Mouse (Mus musculus): Measurements from ENCODE around the gene Tgfb2. TPM values are rescaled to one million over a fixed set of nuclear protein-coding genes. Genes with fewer than 3 reads are reported as not detected.

Tgfb2 gene
- polyA plus RNA-seq, 1 experiment from 2014 or later: 4.1 TPM

- ATAC-seq: no peak
- WGBS (ENCODE audit: insufficient replicate concordance): 61% methylated on average over 8 of the region's 8 CpGs
- Histone ChIP-seq H3K9me3 (replicated peaks) (no peaks in the 10 kb centered on the region), H3K4me3 (no peak overlapping the region), H3K27me3 (replicated peaks) (no peaks in the 10 kb centered on the region), H3K36me3 (no peaks in the 10 kb centered on the region), H3K4me2 (no peak overlapping the region), H3K27ac (no peak overlapping the region), H3K9ac (no peak overlapping the region), H3K4me1 (no peaks in the 10 kb centered on the region)
These were observed 118.6 kb downstream of the Tgfb2 start for GRCm38 (mm10) chr1:186587065-186587804.

GRCm38 (mm10) chr1:186585571-186586164 lies 120.1 kb downstream of the Tgfb2 start:
- no peaks in the 10 kb centered on the region for H3K27me3 ChIP-seq (replicated peaks)
- 40% methylated on average over 2 of the region's 2 CpGs for WGBS (ENCODE audit: insufficient replicate concordance)
- H3K4me1 ChIP-seq: no peaks in the 10 kb centered on the region
- H3K9ac ChIP-seq: no peak overlapping the region
- H3K4me3 ChIP-seq: no peak overlapping the region
- H3K4me2 ChIP-seq: no peak overlapping the region
- no peak for ATAC-seq
- H3K36me3 ChIP-seq: no peaks in the 10 kb centered on the region
- no peak overlapping the region for H3K27ac ChIP-seq
- no peaks in the 10 kb centered on the region for H3K9me3 ChIP-seq (replicated peaks)

- no peak overlapping the region for H3K9ac ChIP-seq
- no peaks in the 10 kb centered on the region for H3K27me3 ChIP-seq (replicated peaks)
- ATAC-seq: no peak
- H3K27ac ChIP-seq: no peak overlapping the region
- H3K4me1 ChIP-seq: no peaks in the 10 kb centered on the region
- no peak overlapping the region for H3K4me2 ChIP-seq
- no peaks in the 10 kb centered on the region for H3K9me3 ChIP-seq (replicated peaks)
- H3K36me3 ChIP-seq: no peaks in the 10 kb centered on the region
- H3K4me3 ChIP-seq: no peak overlapping the region
These were observed 121.9 kb downstream of the Tgfb2 start for GRCm38 (mm10) chr1:186583933-186584332.

- Histone ChIP-seq H3K9ac (no peak overlapping the region), H3K4me1 (no peaks in the 10 kb centered on the region)
- WGBS (ENCODE audit: insufficient replicate concordance): 77% methylated on average over 6 of the region's 6 CpGs
These were observed 123.7 kb downstream of the Tgfb2 start for GRCm38 (mm10) chr1:186582113-186582512.

GRCm38 (mm10) chr1:186581666-186582065 lies 124.1 kb downstream of the Tgfb2 start:
- no peak overlapping the region for H3K27ac ChIP-seq
- H3K36me3 ChIP-seq: no peaks in the 10 kb centered on the region
- H3K27me3 ChIP-seq (replicated peaks): no peaks in the 10 kb centered on the region
- H3K9ac ChIP-seq: no peak overlapping the region
- no peak overlapping the region for H3K4me3 ChIP-seq
- H3K9me3 ChIP-seq (replicated peaks): no peaks in the 10 kb centered on the region
- ATAC-seq: no peak
- no peaks in the 10 kb centered on the region for H3K4me1 ChIP-seq
- 59% methylated on average over 2 of the region's 2 CpGs for WGBS (ENCODE audit: insufficient replicate concordance)
- H3K4me2 ChIP-seq: no peak overlapping the region

More at GRCm38 (mm10) chr1:186582113-186582512, 123.7 kb downstream of the Tgfb2 start:
- Histone ChIP-seq H3K9me3 (replicated peaks) (no peaks in the 10 kb centered on the region), H3K27ac (no peak overlapping the region), H3K36me3 (no peaks in the 10 kb centered on the region), H3K27me3 (replicated peaks) (no peaks in the 10 kb centered on the region), H3K4me3 (no peak overlapping the region), H3K4me2 (no peak overlapping the region)
- ATAC-seq: no peak

GRCm38 (mm10) chr1:186581114-186581513 lies 124.7 kb downstream of the Tgfb2 start:
- Histone ChIP-seq H3K4me3 (no peak overlapping the region), H3K9me3 (replicated peaks) (no peaks in the 10 kb centered on the region), H3K4me1 (no peaks in the 10 kb centered on the region), H3K36me3 (no peaks in the 10 kb centered on the region), H3K27me3 (replicated peaks) (no peaks in the 10 kb centered on the region), H3K27ac (no peak overlapping the region), H3K9ac (no peak overlapping the region), H3K4me2 (no peak overlapping the region)
- 68% methylated on average over 2 of the region's 2 CpGs for WGBS (ENCODE audit: insufficient replicate concordance)
- ATAC-seq: no peak

GRCm38 (mm10) chr1:186577302-186577701 lies 128.5 kb downstream of the Tgfb2 start:
- H3K9me3 ChIP-seq (replicated peaks): no peaks in the 10 kb centered on the region
- no peak overlapping the region for H3K4me3 ChIP-seq
- no peak overlapping the region for H3K27ac ChIP-seq
- WGBS (ENCODE audit: insufficient replicate concordance): 59% methylated on average over 5 of the region's 5 CpGs
- ATAC-seq: no peak
- no peak overlapping the region for H3K9ac ChIP-seq
- no peak overlapping the region for H3K4me2 ChIP-seq
- H3K36me3 ChIP-seq: no peaks in the 10 kb centered on the region
- H3K27me3 ChIP-seq (replicated peaks): no peaks in the 10 kb centered on the region
- no peaks in the 10 kb centered on the region for H3K4me1 ChIP-seq

- no peak overlapping the region for H3K4me3 ChIP-seq
- H3K9ac ChIP-seq: no peak overlapping the region
- no peak for ATAC-seq
These were observed 130.2 kb downstream of the Tgfb2 start for GRCm38 (mm10) chr1:186575629-186576028.

GRCm38 (mm10) chr1:186575074-186575473 lies 130.7 kb downstream of the Tgfb2 start:
- no peak overlapping the region for H3K9ac ChIP-seq
- no peak overlapping the region for H3K4me2 ChIP-seq
- H3K4me3 ChIP-seq: no peak overlapping the region
- H3K4me1 ChIP-seq: no peaks in the 10 kb centered on the region
- 77% methylated on average over 7 of the region's 7 CpGs for WGBS (ENCODE audit: insufficient replicate concordance)
- no peak for ATAC-seq
- H3K27me3 ChIP-seq (replicated peaks): 0 out of 2 replicates have a peak, but pooled peaks cover 4% of the 10 kb centered on the region
- no peaks in the 10 kb centered on the region for H3K36me3 ChIP-seq
- no peaks in the 10 kb centered on the region for H3K9me3 ChIP-seq (replicated peaks)
- H3K27ac ChIP-seq: no peak overlapping the region

More at GRCm38 (mm10) chr1:186575629-186576028, 130.2 kb downstream of the Tgfb2 start:
- H3K27ac ChIP-seq: no peak overlapping the region
- H3K4me2 ChIP-seq: no peak overlapping the region
- no peaks in the 10 kb centered on the region for H3K4me1 ChIP-seq
- 0 out of 2 replicates have a peak, but pooled peaks cover 4% of the 10 kb centered on the region for H3K27me3 ChIP-seq (replicated peaks)
- 27% methylated on average over 9 of the region's 9 CpGs for WGBS (ENCODE audit: insufficient replicate concordance)
- H3K9me3 ChIP-seq (replicated peaks): no peaks in the 10 kb centered on the region
- no peaks in the 10 kb centered on the region for H3K36me3 ChIP-seq

Other genes with a start within 250 kb of the Tgfb2 start
- gene Rrp15, start 43.4 kb upstream of the Tgfb2 start, polyA plus RNA-seq (2016; fragmentation: Nextera tagmentation; extraction: Ambion mirVana): 63.0 and 68.5 TPM in 2 replicates

All from liver, embryonic 12.5 days (tissue).